Mouse (Mus musculus) embryo, embryonic 9.5 days (tissue): ENCODE measurements around the gene Rbfox1.

Experiments
- DNase-seq: peaks from one replicate; pipeline ENCODE4 v3.0.0-alpha.2; 2017; ENCODE audit errors: extremely low spot score

Rbfox1 gene

DNA sequence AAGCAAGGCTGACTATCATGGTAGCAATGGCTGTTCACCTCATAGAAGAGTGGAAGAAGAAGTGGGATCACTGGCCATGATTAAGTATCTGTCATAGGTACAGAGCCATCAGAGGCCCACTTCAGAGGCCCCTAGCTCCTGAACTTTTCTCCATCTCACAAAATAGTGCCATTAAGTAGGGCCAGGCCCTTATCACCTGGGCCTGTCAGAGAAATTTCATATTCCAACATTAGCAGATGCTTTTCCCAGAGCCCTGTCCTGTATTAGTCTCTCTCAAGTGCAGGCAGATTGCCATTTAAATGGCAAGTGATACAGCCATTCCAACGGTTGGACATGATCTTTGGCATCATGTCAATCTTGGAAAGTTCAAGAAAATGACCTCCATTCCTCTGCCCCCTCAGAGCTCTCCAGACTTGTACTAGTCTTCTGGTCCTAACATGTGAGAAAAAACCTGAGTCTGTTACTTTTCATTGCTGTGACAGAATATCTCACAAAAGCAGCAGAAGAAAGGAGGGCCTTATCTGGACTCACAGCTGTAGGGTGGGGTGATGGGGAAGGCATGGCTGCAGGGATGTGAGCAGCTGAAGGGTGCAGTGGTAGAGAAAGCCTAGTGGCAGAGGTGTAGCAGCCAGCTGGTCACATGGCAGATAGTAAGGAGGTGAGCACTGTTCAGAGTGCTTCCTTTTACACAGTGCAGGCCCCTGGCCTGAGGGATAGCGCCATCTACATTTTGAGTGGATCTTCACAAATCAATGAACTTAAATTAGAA is 210.6 kb downstream of the Rbfox1 start:
- no peak for DNase-seq

DNA sequence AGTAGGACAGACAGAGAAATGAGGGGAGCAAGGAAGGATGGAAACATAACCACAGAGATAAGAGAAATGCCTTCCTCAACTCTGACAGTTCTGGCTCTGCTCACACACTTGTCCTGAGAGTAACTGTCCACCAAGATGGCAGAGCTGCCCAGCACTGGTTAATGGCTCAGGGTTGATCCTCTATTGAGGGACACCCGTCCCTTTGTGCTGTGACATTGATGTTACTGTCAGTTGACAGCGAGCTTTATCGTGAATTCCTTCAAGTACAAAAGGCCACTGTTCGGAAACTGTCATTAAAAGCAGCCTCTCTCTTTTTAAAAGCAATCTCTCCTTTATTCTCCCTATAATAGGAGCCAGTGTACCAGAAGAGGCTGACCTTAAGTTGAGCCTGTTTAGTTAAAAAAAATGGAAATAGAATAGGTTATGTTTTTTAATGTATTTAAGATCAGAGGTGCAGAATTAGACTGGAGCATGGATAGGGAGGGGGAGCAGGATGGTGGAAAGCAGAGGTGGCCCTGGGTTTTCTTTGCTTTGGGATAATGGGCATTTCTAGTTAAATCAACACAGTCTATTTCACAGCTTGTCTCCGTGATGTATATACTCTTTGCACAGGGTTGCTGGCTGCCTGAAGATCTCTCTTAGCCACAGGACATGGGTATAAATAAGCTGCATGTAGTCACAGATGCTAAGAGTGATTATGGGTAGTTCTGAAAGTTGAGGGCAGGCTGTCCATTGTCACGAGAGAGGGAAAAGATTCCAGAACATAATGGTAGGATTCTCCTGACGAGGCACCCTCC is 212.3 kb downstream of the Rbfox1 start:
- no peak for DNase-seq

DNA sequence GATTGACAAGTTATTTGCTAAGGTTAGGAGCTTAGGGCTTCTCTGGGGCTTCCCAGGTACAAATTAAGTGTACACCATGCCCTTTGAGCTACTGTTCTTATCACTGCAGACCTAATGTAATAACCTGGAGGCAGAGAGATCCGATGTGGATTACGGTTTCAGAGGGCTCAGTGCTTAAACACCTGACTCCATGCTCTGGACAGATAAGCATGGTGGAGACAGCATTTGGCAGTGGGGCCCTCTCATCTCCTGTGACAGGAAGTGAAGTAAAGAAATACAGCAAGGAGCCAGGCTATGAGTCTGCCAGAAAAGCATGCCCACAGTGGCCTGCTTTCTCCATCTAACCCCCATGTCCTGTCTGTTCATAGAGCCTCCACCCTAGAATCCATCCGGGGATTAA is 213.0 kb downstream of the Rbfox1 start:
- no peak for DNase-seq

DNA sequence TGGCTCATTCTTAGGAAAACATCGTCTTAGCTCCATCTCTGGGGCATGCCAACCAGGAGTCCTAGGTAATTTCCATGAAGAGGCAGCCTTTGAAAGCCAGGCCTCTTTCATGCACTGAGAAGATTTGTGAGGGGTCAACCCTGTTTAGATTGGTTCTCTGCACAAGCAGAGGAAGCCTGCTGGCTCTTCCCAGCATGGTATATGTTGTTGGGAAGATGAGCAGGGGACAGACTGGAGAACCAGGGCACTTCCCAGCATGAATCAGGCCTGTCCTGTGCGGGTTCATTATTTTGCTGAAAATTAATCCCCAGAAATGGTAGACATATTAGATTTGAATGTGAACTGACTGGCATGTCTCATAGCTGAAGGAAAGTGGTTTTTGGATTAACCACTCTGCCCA is 214.4 kb downstream of the Rbfox1 start:
- no peak for DNase-seq

DNA sequence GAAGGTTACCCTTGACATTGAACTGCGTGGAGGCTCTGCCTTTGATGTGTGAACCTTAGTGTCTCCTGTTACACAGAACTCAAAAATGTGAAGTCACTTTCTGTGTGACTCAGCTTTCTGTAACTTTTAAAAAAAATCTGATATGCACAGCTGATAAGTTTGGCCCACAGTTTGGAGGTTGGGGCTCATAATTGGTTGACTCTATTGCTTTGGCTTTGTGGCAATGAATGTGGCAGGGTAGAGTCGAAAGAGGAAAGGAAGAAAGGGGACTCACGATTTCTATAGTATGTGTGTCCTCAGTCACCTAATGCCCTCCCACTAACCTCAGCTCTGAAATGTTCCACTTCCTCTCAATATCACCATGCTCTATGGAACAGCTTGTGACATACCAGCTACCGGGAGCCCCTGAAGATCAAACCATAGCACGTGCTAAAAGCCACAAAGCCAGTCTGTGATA is 215.3 kb downstream of the Rbfox1 start:
- peak; percentile 0 for DNase-seq

DNA sequence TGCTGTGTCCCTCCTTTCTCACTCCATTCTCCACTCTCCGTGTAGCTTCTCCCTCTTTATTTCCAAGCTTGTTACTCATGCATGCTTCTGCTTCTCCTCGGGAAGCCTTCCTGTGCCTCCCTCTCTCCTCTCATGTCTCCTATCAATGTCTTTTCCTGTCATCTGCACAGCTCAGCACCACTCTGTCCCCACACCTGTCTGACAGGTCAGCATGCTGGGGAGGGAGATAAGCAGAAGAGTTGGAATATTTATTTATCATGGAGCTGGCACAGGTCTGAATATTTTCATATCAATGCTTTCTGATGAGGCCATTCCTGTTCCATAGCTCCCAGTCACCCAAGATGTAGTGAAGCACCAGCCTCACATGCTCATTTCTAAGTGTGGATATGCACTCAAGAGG is 218.6 kb downstream of the Rbfox1 start:
- DNase-seq, result peak; percentile 0

DNA sequence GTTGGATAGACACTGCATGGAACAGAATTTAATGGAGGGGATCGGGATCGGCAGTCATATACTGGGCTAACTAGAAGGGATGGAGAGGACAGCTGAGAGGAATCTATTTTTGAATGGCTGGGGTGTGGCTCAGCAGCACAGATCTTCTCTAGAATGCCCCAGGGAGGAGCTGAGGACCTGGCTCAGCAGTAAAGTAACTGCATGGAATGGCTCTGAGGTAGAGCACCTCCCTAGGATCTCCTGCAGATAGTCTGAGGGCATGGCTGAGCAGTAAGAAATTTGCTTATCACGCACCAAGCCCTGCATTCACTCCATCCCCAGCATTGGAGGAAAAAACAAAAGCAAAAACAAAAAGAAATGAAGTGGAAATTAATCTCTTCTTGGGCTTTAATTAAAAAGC is 225.0 kb downstream of the Rbfox1 start:
- DNase-seq, result no peak

DNA sequence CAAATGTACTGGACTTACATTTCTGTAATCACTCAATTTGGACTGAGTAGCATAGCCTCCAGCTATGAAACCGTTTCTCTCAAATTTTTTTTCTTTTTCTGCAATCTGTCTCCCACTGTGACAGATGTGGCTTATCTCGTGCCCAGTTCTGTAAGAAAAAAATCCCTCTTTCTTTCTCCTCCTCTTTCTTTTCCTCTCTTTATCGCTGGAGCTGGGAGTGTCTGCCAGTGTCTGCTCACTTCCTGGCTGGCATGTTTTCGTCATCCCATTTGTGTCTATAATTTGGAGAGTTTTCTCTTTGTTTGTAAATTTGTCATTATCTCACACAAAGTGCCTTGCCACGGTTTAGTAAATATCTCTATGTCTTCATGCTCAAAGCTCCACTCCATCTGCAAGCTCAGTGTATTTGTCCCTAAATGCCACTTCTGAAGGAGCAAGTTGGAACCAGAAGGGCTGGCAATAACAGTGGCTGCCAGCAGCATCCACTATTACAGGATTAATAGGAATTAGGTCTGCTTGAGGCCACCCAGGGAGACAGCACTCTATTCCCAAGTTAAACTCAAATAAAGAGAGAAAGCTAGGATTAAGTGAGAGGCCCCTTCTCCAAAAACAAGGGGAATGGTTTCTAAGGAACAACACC is 228.8 kb downstream of the Rbfox1 start:
- peak; percentile 0 for DNase-seq

DNA sequence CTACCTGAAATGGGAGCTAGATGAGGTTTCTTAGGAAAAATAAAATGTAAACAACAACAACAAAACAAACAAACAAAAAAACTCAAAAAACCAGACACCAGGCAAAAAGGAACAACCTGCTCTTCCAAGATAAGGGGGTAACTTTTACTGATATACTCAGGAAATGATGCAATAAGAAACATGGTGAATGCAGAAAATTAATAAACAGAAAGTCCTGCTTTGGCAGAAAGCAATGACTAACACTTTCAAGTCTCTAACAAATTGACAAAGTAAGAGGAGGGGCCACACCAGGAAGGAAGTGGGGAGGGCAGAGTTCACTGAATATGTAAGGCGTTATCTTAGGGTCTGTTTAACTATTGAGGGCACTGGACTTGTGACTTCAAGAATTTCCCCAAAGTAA is 234.3 kb downstream of the Rbfox1 start:
- DNase-seq, result no peak

DNA sequence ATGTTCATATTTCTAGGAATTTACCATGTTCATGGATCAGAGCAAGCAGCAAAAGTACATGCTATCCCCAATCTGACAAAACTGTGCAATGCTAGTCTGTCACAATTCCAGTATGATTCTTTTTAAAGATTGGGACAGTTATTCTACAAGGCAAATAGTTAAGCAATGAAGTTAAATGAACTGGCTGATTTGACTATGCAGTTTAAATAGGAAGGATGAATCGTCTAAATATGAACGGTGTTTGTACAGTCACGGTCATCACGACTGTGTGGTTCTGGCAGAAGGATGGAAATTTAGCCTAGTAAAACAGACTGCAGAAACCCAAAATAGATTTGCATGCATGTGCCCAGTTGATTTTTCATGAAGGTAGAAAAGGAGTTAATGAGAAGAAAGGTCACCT is 236.1 kb downstream of the Rbfox1 start:
- no peak for DNase-seq

DNA sequence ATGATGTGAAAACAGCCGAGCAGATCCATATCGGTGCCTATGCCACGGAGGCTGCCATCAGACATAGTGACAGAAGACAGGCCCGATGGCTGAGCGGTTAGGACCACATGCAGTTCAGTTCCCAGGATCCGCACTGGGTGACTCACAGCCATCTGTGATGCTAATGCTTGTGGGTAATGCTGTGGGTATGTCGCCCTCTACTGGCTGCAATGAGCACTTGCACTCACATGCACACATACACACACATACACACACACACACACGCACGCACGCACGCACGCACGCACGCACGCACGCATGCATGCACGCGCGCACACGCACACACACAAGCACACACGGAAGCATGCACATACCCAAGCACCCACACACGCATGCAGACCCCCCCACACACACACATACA is 237.7 kb downstream of the Rbfox1 start:
- DNase-seq, result no peak

DNA sequence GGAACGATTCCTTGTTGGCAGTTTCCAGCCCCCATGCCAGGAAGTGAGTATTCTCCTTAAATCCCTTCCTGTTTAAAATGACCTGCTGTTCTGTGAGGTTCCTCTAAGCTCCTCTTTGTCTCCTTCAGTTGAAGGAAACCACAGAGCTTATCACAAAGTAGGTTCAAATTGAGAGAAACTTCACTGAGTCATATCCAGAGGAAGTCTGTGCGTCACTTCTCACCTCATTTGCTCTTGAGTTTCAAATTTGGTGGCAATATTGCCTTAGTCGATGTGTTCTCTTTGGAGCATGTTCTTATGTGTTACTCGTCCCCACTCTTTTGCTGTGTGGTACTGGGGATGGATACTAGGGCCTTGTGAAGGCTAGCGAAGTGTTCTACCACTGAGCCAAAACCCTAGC is 243.2 kb downstream of the Rbfox1 start:
- no peak for DNase-seq

DNA sequence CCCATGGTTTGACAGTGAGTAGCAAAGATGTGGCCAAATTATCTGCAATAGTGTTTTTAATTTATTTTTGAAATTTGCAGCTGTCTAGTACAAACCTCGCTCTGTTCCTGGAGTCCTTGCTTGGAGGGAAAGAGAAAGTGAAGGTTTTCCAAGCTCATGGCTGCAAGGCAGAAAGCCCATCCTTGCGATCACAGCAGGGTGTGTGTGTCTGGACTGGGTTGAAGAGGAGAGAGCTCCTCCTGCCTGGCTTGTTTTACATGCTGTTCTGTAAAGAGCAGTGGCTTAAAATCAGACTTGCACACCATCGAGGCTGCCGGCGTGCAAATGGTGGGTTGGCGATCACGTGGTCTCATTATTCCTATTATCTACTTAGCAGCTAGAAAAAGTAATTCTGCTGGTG is 249.9 kb downstream of the Rbfox1 start:
- DNase-seq, result no peak

DNA sequence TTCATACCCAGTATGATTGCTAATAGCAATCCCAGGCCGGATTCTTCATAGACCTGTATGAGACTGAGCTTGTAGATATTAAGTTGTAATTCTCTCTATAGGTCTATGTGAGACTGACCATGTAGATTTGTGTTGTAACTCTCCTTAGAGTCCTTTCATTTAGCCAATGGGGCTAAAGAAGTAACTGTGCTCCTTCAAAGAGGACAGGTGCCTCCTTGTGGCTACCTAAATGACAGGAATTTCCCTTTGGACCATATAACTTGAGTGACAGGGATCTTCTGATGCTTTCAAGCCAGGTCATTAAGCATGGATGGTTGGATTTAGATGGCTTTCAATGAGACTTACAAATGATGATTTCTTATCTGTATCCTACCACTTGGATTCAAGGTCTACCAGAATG is 254.3 kb downstream of the Rbfox1 start:
- no peak for DNase-seq

DNA sequence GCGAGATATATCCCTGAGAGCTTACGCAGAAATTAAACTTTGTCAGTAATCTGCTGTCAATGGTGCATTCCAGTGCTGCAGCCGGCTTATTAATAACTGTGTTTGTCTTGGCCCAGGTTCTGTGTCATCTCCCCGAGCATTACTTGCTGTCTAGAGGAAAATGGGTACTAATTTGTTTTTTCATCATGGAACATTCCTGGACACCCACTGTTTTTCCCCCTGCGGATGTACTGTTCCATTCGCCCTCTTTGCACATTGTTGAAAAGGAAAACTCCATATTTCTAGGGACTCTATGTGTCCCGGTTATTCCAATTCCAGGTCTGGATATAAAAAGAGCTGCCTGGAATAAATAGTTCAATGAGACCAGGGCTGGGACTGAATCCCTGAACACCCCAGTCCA is 262.8 kb downstream of the Rbfox1 start:
- no peak for DNase-seq

DNA sequence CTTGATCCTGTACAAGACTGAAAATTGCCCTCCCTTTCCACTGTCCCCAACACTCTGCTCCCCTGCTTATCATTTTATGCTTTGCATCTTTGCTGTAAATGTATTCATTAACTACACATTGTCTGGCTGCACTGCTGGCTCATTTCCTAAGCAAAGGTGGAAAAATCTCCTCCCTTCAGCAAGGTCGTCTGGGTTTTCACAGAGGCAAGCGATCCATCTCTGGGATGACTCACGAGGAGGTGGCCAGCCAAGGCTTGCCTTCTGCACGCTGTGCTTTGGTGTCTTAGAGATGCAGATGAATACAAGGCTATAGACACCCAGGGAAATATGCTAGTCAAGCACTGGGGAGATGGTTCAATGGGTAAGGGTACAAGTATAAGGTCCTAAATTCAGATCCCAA is 264.2 kb downstream of the Rbfox1 start:
- DNase-seq, result no peak

DNA sequence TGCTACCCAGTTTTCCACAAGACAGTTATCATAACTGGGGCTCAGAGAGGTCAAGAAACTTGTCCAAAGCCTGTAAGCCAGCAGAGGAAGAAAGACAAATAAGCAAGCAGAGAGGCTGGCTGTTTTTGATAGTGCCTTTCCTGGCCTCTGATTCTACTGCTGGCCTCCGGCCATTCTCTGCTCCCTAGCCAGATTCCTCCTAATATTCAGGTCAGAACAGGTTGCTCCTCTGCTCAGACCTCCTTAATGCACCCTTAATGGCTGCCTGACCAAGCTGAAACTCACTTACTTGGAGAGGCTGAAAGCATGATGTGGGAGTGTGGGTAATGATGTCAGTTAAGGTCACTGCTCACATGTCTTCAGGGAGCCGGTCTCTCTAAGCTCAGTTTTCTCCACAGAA is 270.4 kb downstream of the Rbfox1 start:
- no peak for DNase-seq

DNA sequence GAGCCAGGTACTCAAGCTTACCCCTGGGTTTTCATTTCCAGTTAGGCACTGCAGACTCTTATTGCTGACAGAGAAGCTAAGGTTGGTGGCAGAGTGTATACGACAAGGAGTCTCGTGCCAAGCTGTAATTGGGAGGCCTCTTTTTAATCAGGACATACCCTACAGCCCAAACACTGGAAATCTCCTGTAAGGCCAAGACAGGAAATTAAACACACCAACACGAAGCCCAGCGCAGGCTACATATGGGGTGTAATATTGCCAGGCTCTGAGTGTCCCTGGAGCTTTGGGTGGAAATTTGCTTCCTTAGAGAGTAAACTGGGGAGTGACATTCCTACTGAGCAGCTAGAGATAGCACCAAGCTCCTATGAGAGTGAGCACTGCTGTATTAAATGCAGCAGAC is 279.3 kb downstream of the Rbfox1 start:
- no peak for DNase-seq

DNA sequence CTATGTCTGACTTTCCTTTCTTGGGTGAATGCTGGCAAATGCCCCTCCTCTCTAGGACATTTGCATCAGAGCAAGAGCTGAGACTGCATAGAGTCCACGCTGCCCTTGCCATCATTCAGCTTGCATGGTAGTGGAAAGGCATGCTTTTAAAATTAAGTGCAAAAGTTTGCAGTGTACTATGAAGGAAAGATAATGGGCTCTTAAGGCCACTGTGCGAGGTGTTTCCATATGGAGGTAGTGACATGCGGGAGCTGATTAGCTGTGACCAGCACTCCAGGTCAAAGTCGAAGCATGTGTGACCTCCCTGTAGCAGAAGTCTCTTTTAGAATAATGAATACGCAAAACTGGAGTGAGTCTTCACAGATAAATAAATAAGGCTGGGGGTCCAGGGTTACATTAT is 284.2 kb downstream of the Rbfox1 start:
- no peak for DNase-seq

DNA sequence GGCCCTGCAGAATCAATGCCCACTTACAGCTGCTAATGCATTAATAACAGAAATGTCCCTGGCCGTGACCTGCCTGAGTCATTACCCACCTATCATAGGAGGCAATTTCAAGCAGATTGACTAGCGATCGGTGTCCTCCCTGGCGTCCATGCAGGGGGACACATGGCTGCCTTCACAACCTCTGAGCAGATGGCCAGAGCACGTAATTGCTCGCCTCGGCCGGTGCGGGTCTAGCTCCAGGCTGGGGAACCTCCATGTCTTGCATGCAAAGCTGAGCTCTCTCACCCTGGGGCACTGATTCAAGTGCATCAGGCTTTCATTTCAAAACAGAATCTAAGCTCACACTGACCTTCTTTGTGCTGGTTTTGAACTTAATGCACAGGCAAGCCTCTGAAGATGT is 295.7 kb downstream of the Rbfox1 start:
- no peak for DNase-seq

DNA sequence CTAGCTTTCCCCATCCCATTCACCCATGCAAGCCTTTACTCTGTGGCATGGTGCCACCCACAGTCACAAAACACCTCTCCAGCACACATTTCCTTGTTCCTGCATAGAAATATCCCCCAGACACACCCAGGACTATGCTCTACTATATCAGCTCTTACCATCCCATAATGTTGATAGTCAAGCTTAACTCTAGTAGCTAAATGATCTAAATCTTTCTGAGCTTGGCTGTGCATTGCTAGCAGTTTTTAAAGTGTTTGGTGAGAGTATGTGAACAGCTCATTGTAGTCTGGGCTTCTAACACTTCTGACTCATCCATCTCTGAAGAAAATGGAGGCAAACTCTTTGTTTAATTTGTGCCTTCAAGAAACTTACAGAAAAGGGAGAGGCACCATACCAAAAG is 297.2 kb downstream of the Rbfox1 start:
- DNase-seq, result no peak

DNA sequence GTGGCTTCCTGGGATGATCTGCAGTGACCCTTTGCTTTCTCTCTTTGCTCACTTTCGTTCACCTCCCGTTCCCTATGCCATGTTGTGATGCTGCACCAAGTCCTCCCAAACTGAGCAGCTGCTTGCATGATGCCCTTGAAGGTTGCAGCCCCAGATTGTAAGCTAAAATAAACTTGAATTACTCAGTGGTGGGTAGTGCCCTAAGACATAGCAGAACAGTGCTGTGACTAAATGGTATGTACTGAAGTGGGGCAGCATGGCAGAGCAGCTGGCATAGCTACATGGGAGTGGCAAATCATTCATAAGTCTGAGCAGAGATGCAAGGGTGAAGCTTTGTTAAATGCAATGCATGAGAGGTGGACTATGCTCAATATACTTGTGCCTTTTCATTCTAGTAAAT is 307.2 kb downstream of the Rbfox1 start:
- DNase-seq, result no peak

DNA sequence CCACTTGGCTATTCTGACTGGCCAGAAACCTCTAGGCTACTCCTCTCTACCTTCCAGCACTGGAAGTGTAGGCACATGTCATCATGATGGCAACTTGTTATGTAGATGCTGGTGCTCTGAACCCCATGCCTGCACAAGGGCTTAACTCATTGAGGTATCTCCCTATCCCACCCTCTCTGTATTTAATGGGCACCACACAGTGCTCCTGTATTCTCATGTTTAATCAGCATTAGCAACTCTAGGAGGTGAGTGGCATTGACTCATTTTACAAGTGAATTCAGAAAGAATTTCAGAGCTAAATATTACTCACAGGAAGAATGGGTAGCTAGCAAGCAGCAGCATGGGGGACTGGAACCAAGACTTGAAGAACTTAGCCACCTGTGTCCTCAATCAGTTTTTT is 321.3 kb downstream of the Rbfox1 start:
- no peak for DNase-seq
